Mouse (Mus musculus): Measurements from ENCODE around the gene Trp63. TPM values are rescaled to one million over a fixed set of nuclear protein-coding genes. Genes with fewer than 3 reads are reported as not detected.

The Trp63 gene
- total and polyA plus RNA-seq, 3 experiments = not detected

DNA sequence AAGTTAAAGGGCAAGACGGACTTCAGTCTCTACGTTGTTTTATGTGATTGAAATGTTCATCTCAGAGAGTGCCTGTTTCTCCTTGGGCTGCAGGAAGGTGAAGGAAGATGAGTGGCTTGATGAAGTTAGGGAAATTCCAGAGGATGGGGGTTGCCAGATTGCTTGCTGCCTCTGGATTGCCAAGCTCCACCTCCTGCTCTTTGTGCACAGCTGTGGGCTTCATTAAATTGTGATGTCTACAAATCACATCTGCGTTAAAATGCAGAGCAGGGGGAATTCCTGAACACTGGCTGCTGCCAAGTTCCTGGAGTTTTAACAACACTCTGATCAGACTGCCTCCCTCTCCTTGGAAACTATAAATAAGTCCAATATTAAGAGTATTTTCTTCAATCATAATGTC, 63.2 kb downstream of the Trp63 start:
- Histone ChIP-seq H3K27ac (ENCODE audit: control insufficient read depth, low read depth, low read length) (no peak overlapping the region), H3K27me3 (ENCODE audit: control insufficient read depth in 1 of 2, insufficient read depth in 2 of 2, low read length in 2 of 2) (no peaks in the 10 kb centered on the region), H3K9me3 (replicated peaks; ENCODE audit: insufficient read depth, low read length) (no peaks in the 10 kb centered on the region), H3K79me2 (ENCODE audit: control insufficient read depth, insufficient read depth, low read length, poor library complexity) (no peaks in the 10 kb centered on the region), H3K4me3 (ENCODE audit: control insufficient read depth in 1 of 2, insufficient read depth in 1 of 2, low read depth in 2 of 2, low read length in 2 of 2) (no peak overlapping the region), H3K36me3 (ENCODE audit: control insufficient read depth in 1 of 2, insufficient read depth in 2 of 2, low read length in 2 of 2) (no peaks in the 10 kb centered on the region), H3K9ac (ENCODE audit: control insufficient read depth, low read depth, low read length, poor library complexity, severe bottlenecking) (no peak overlapping the region), H3K4me1 (ENCODE audit: control insufficient read depth in 1 of 2, insufficient read depth in 2 of 2, low read length in 2 of 2) (no peaks in the 10 kb centered on the region)
- TF ChIP-seq ETS1 (IDR thresholded peaks at IDR 0.05; ENCODE audit: low read depth, low read length) = no peak
- no peak for TF ChIP-seq TCF12 (IDR thresholded peaks at IDR 0.05; ENCODE audit: low read depth, low read length)
- TF ChIP-seq ZMIZ1 (IDR thresholded peaks at IDR 0.05; ENCODE audit: low read depth, low read length) = no peak
- no peak for TF ChIP-seq NRF1 (IDR thresholded peaks at IDR 0.05; ENCODE audit: insufficient read depth, low read depth, low read length, poor library complexity, severe bottlenecking)
- TF ChIP-seq CHD2 (IDR thresholded peaks at IDR 0.05; ENCODE audit: low read length) = no peak
- no peak for TF ChIP-seq MYC (IDR thresholded peaks at IDR 0.05; ENCODE audit: low read depth, low read length)
- TF ChIP-seq MXI1 (IDR thresholded peaks at IDR 0.05; ENCODE audit: low read depth, low read length) = no peak
- no peak for TF ChIP-seq POLR2AphosphoS2 (IDR thresholded peaks at IDR 0.05; ENCODE audit: low read length)
- no peak for TF ChIP-seq POLR2AphosphoS5 (IDR thresholded peaks at IDR 0.05; ENCODE audit: borderline replicate concordance, low read depth, low read length)
- TF ChIP-seq ELF1 (IDR thresholded peaks at IDR 0.05; ENCODE audit: low read depth, low read length) = no peak
- TF ChIP-seq E2F4 (IDR thresholded peaks at IDR 0.05; ENCODE audit: borderline replicate concordance, low read depth, low read length) = no peak
- TF ChIP-seq RCOR1 (IDR thresholded peaks at IDR 0.05; ENCODE audit: low read depth, low read length) = no peak
- no peak for TF ChIP-seq USF2 (IDR thresholded peaks at IDR 0.05; ENCODE audit: borderline replicate concordance in 1 of 2, insufficient read depth in 1 of 2, low read depth in 1 of 2, low read length in 2 of 2)
- TF ChIP-seq KAT2A (conservative IDR thresholded peaks at IDR 0.05; ENCODE audit: low read depth, low read length) = no peak
- no peak for TF ChIP-seq ZNF384 (IDR thresholded peaks at IDR 0.05; ENCODE audit: low read depth, low read length)
- no peak for TF ChIP-seq TAL1 (IDR thresholded peaks at IDR 0.05; ENCODE audit: low read length)
- no peak for TF ChIP-seq TBP (IDR thresholded peaks at IDR 0.05; ENCODE audit: low read depth, low read length)
- TF ChIP-seq ZC3H11A (IDR thresholded peaks at IDR 0.05; ENCODE audit: low read depth, low read length) = no peak
- no peak for TF ChIP-seq GATA1 (IDR thresholded peaks at IDR 0.05; ENCODE audit: low read depth, low read length)
- TF ChIP-seq MAZ (IDR thresholded peaks at IDR 0.05; ENCODE audit: low read depth, low read length) = no peak
- no peak for DNase-seq (ENCODE audit: low read depth, low spot score)

DNA sequence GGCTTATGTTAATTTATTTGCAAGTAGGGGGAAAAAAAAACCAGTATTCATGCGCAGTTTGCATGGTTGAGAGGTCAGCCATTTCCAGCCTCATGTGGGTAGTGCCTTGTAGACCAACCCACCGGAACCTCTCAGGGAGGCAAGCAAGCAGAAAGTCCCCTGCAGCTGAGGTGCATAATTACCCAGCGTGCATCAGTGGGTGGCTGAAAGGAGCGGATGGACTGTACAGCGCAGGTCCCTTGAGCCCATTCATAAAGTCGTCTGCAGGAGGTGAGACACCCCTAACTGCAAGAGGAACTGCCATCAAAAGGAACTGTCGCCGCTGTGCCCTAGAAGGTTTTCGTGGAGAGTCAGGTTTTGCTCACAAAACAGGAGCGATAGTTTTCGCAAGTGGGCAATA, 68.3 kb downstream of the Trp63 start:
- Histone ChIP-seq H3K4me3 (ENCODE audit: control insufficient read depth in 1 of 2, insufficient read depth in 1 of 2, low read depth in 2 of 2, low read length in 2 of 2) (no peak overlapping the region), H3K27ac (ENCODE audit: control insufficient read depth, low read depth, low read length) (no peak overlapping the region), H3K27me3 (ENCODE audit: control insufficient read depth in 1 of 2, insufficient read depth in 2 of 2, low read length in 2 of 2) (no peaks in the 10 kb centered on the region), H3K4me1 (ENCODE audit: control insufficient read depth in 1 of 2, insufficient read depth in 2 of 2, low read length in 2 of 2) (no peaks in the 10 kb centered on the region), H3K9ac (ENCODE audit: control insufficient read depth, low read depth, low read length, poor library complexity, severe bottlenecking) (no peak overlapping the region), H3K9me3 (replicated peaks; ENCODE audit: insufficient read depth, low read length) (no peaks in the 10 kb centered on the region), H3K79me2 (ENCODE audit: control insufficient read depth, insufficient read depth, low read length, poor library complexity) (no peaks in the 10 kb centered on the region), H3K36me3 (ENCODE audit: control insufficient read depth in 1 of 2, insufficient read depth in 2 of 2, low read length in 2 of 2) (no peaks in the 10 kb centered on the region)
- TF ChIP-seq NELFE (IDR thresholded peaks at IDR 0.05; ENCODE audit: low read depth, low read length) (no peak), NRF1 (IDR thresholded peaks at IDR 0.05; ENCODE audit: insufficient read depth, low read depth, low read length, poor library complexity, severe bottlenecking) (no peak), GABPA (IDR thresholded peaks at IDR 0.05; ENCODE audit: low read depth, low read length) (no peak), E2F4 (IDR thresholded peaks at IDR 0.05; ENCODE audit: borderline replicate concordance, low read depth, low read length) (no peak), POLR2A (IDR thresholded peaks at IDR 0.05; ENCODE audit: control insufficient read depth in 1 of 2, insufficient read depth in 1 of 2, low read depth in 1 of 2, low read length in 2 of 2, poor library complexity in 1 of 2) (no peak), JUND (IDR thresholded peaks at IDR 0.05; ENCODE audit: low read depth, low read length) (no peak)
- no peak for DNase-seq (ENCODE audit: low read depth, low spot score)
